Comparison of ENCODE assay signal across 14 mouse cellular contexts in the genomic region with DNA sequence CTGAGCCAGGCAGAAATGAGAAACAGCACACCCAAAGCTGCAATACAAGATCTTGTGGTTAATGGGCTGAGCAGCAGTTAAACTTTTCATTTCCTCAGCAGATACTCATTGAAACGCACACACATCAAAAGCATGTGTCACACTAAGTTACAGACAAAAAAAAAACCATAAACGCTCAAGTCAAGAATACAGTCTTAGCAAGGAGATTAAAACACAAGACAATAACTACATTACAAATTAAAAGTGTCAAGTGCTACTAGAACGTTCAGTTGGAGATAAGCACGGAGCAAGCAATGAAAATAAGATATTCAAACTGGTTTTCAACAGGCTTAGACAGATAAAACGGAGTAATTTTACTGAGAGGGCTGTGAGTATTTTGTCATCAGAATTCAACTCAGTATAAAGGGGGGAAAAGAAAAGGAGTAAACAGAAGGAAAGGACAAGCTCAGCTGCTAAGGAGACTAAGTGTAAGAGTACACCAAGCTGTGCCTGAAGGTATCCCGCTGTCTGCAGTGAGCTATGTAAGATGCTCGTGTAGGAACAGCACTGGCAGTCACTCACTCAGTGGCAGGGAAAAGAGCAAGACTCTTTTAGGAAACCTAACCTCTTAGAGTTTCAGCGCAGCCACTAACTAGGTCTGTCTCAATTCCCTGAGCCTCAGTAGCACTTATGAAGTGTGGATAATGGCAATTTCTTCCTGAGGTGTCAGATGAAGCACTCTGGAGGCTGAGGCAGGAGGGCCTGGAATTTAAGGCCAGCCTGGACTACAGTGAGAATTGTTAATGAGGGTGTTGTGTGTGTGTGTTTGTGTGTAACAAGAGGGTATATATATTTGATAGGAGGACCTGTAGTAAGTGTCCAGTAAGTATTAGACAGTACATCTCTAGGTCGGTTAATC. TPM values are rescaled to one million over a fixed set of nuclear protein-coding genes. Genes with fewer than 3 reads are reported as not detected.
DNase-seq lines count a peak whose midpoint lies in the region; ATAC-seq and TF ChIP-seq lines count a peak whose summit lies in the region.
"Had no signal": no experiment of that assay in that cellular context is flagged by ENCODE, and none has a peak within 500 bp of the region (broad histone marks: within the 10 kb centered on the region; RNA-seq: fewer than 3 reads in every experiment).

No protein-coding gene starts in this region.

- H3K27me3 ChIP-seq in kidney, postnatal 0 days (ENCODE audit: insufficient read depth, low read length), result no peaks in the 10 kb centered on the region
- H3K27me3 ChIP-seq in MEL (ENCODE audit: control insufficient read depth in 1 of 2, insufficient read depth in 2 of 2, low read length in 2 of 2), result no peaks in the 10 kb centered on the region
- no peaks in the 10 kb centered on the region for H3K27me3 ChIP-seq in erythroblast, embryonic 14.5 days (ENCODE audit: control insufficient read depth)
- no peaks in the 10 kb centered on the region for H3K27me3 ChIP-seq in kidney, embryonic 16.5 days (ENCODE audit: insufficient read depth, low read length)
- H3K27me3 ChIP-seq: forebrain, embryonic 13.5 days had no signal

- no peak for ATAC-seq in kidney, postnatal 0 days (replicated peaks; ENCODE audit: low FRiP score, low read depth)
- peak; percentile 66; the same call in 1 of the 2 replicates for ATAC-seq in megakaryocyte, adult 5-6 weeks (ENCODE audit: poor library complexity, severe bottlenecking)
- ATAC-seq in kidney, embryonic 16.5 days (ENCODE audit: low FRiP score, low TSS enrichment), result no peak
- ATAC-seq: forebrain, embryonic 13.5 days; hindbrain, embryonic 16.5 days had no signal

- H3K79me2 ChIP-seq in MEL (ENCODE audit: control insufficient read depth, insufficient read depth, low read length, poor library complexity), result peaks cover 18% of the 10 kb centered on the region

- H3K27ac ChIP-seq in kidney, postnatal 0 days, result no peak overlapping the region
- peak overlapping the region; percentile 98 for H3K27ac ChIP-seq in MEL (ENCODE audit: control insufficient read depth, low read depth, low read length)
- H3K27ac ChIP-seq in kidney, embryonic 16.5 days (ENCODE audit: low read length), result no peak overlapping the region
- H3K27ac ChIP-seq: forebrain, embryonic 13.5 days had no signal

- no peak overlapping the region for H3K4me2 ChIP-seq in kidney, postnatal 0 days (ENCODE audit: low read length)
- H3K4me2 ChIP-seq in kidney, embryonic 16.5 days (replicated peaks; ENCODE audit: low read depth, low read length), result no peak overlapping the region
- H3K4me2 ChIP-seq: forebrain, embryonic 13.5 days had no signal

- 45% methylated on average over 9 of the region's 9 CpGs for WGBS in kidney, postnatal 0 days
- WGBS in kidney, embryonic 16.5 days, result 43% methylated on average over 9 of the region's 9 CpGs

- H3K36me3 ChIP-seq in kidney, postnatal 0 days (ENCODE audit: insufficient read depth, low read length), result no peaks in the 10 kb centered on the region
- H3K36me3 ChIP-seq in MEL (ENCODE audit: control insufficient read depth in 1 of 2, insufficient read depth in 2 of 2, low read length in 2 of 2), result peaks cover 0 to 43% of the 10 kb centered on the region in 2 experiments; a peak in 2 of 4 replicates
- peaks cover 28% of the 10 kb centered on the region for H3K36me3 ChIP-seq in erythroblast, embryonic 14.5 days (ENCODE audit: control insufficient read depth)
- 0 out of 2 replicates have a peak, but pooled peaks cover 5% of the 10 kb centered on the region for H3K36me3 ChIP-seq in kidney, embryonic 16.5 days (ENCODE audit: insufficient read depth, low read length)

- DNase-seq in kidney, postnatal 0 days (ENCODE audit: low spot score), result peak; percentile 53
- DNase-seq in kidney, postnatal 10 days, result no peak
- peak; percentile 93 for DNase-seq in MEL (ENCODE audit: low read depth, low spot score)
- DNase-seq in adrenal gland, adult 2 months, result no peak
- no peak for DNase-seq in kidney, adult 11 months
- DNase-seq: cerebellum, adult 9-11 months; heart, adult 11 months; layer of hippocampus, adult 9-11 months; lung, postnatal 10 days had no signal

- TF ChIP-seq CTCF in kidney, postnatal 0 days (IDR thresholded peaks at IDR 0.05; ENCODE audit: low read depth), result no peak
- no peak for TF ChIP-seq CTCF in MEL (IDR thresholded peaks at IDR 0.05 in 2 of 3, conservative IDR thresholded peaks at IDR 0.05 in 1 of 3; ENCODE audit: control insufficient read depth in 1 of 3, insufficient read depth in 1 of 3, low read depth in 2 of 3, low read length in 3 of 3, poor library complexity in 1 of 3, severe bottlenecking in 1 of 3)

- H3K9me3 ChIP-seq in kidney, postnatal 0 days (replicated peaks; ENCODE audit: low read length), result no peaks in the 10 kb centered on the region
- H3K9me3 ChIP-seq in MEL (replicated peaks; ENCODE audit: insufficient read depth, low read length), result no peaks in the 10 kb centered on the region
- no peaks in the 10 kb centered on the region for H3K9me3 ChIP-seq in erythroblast, embryonic 14.5 days (ENCODE audit: control insufficient read depth, low read length)
- no peaks in the 10 kb centered on the region for H3K9me3 ChIP-seq in kidney, embryonic 16.5 days (ENCODE audit: low read length)
- H3K9me3 ChIP-seq: forebrain, embryonic 13.5 days had no signal

- no peaks in the 10 kb centered on the region for H3K4me1 ChIP-seq in kidney, postnatal 0 days (replicated peaks; ENCODE audit: insufficient read depth, low read length)
- H3K4me1 ChIP-seq in MEL (ENCODE audit: control insufficient read depth in 1 of 2, insufficient read depth in 2 of 2, low read length in 2 of 2), result peaks cover 28 to 32% of the 10 kb centered on the region in 2 experiments
- peaks cover 61% of the 10 kb centered on the region for H3K4me1 ChIP-seq in erythroblast, embryonic 14.5 days (ENCODE audit: control insufficient read depth)
- peaks cover 8% of the 10 kb centered on the region for H3K4me1 ChIP-seq in kidney, embryonic 16.5 days (ENCODE audit: insufficient read depth, low read length)

- H3K9ac ChIP-seq in kidney, postnatal 0 days (ENCODE audit: low read depth, low read length), result no peak overlapping the region
- peak overlapping the region; percentile 85 for H3K9ac ChIP-seq in MEL (ENCODE audit: control insufficient read depth, low read depth, low read length, poor library complexity, severe bottlenecking)
- H3K9ac ChIP-seq in kidney, embryonic 16.5 days (replicated peaks; ENCODE audit: low read length), result no peak overlapping the region
- H3K9ac ChIP-seq: forebrain, embryonic 13.5 days had no signal

- TF ChIP-seq RAD21 in MEL (IDR thresholded peaks at IDR 0.05; ENCODE audit: low read depth, low read length), result no peak

- no peak overlapping the region for H3K4me3 ChIP-seq in kidney, postnatal 0 days (replicated peaks; ENCODE audit: low read depth, low read length)
- peak overlapping the region; percentile 1 to 50; a peak in 3 of 4 replicates for H3K4me3 ChIP-seq in MEL (ENCODE audit: control insufficient read depth in 1 of 2, insufficient read depth in 1 of 2, low read depth in 2 of 2, low read length in 2 of 2)
- H3K4me3 ChIP-seq in erythroblast, embryonic 14.5 days (replicated peaks), result peak overlapping the region; percentile 42
- H3K4me3 ChIP-seq in kidney, embryonic 16.5 days (ENCODE audit: low read length), result no peak overlapping the region
- H3K4me3 ChIP-seq: forebrain, embryonic 13.5 days had no signal

- TF ChIP-seq POLR2A in MEL (IDR thresholded peaks at IDR 0.05; ENCODE audit: control insufficient read depth in 1 of 2, insufficient read depth in 1 of 2, low read depth in 1 of 2, low read length in 2 of 2, poor library complexity in 1 of 2), result peak; percentile 67 to 91; a peak in 2 of 4 replicates

- TF ChIP-seq EP300 in MEL (IDR thresholded peaks at IDR 0.05; ENCODE audit: low read depth in 1 of 2, low read length in 2 of 2), result peak; percentile 95 to 98

RNA-seq across cellular contexts. Expression of a gene that starts 7.7 kb away (rescaled TPM):
- 13.0 and 13.2 TPM in 2 replicates for polyA plus RNA-seq in kidney, postnatal 0 days (2015; fragmentation: Nextera tagmentation; extraction: Ambion mirVana)
- total RNA-seq in MEL (2012; rRNA removed), result 5.1 and 5.5 TPM in 2 replicates
- 10 to 100 TPM in 1 of 2 experiments, not detected in 1; 12.3 TPM for polyA plus RNA-seq in MEL (2012; ENCODE audit: insufficient read depth in 1 of 2, insufficient read length in 2 of 2, low read depth in 1 of 2, low replicate concordance in 2 of 2, missing spikeins in 1 of 2)
- polyA plus RNA-seq in erythroblast, embryonic 14.5 days (2012), result 0.29 and 0.59 TPM in 2 replicates
- 11.9 and 13.5 TPM in 2 replicates for total RNA-seq in megakaryocyte, adult 5-6 weeks (2015)
- 7.2 and 9.2 TPM in 2 replicates for total RNA-seq in megakaryocyte, adult 5-6 weeks (2017)
- 1 to 10 TPM; 6.9 to 9.4 TPM for total RNA-seq in adrenal gland, adult 2 months (2021)
- 4.9 and 6.0 TPM in 2 replicates for polyA plus RNA-seq in adrenal gland, adult 2 months (2012; rRNA removed)
- 14.0 and 15.2 TPM in 2 replicates for polyA plus RNA-seq in kidney, embryonic 16.5 days (2015; fragmentation: Nextera tagmentation; extraction: Ambion mirVana)

RNA-seq across cellular contexts. Expression of a gene that starts 8.4 kb away (rescaled TPM):
- 8.2 and 9.0 TPM in 2 replicates for polyA plus RNA-seq in kidney, postnatal 0 days (2015; fragmentation: Nextera tagmentation; extraction: Ambion mirVana)
- 6.3 and 7.0 TPM in 2 replicates for total RNA-seq in MEL (2012; rRNA removed)
- 1 to 10 TPM in 1 of 2 experiments, not detected in 1; 5.1 TPM for polyA plus RNA-seq in MEL (2012; ENCODE audit: insufficient read depth in 1 of 2, insufficient read length in 2 of 2, low read depth in 1 of 2, low replicate concordance in 2 of 2, missing spikeins in 1 of 2)
- polyA plus RNA-seq in erythroblast, embryonic 14.5 days (2012), result 0.10 and 0.14 TPM in 2 replicates
- 8.9 and 11.7 TPM in 2 replicates for total RNA-seq in megakaryocyte, adult 5-6 weeks (2015)
- total RNA-seq in megakaryocyte, adult 5-6 weeks (2017), result 9.1 and 10.1 TPM in 2 replicates
- 1 to 10 TPM; 5.0 to 5.5 TPM for total RNA-seq in adrenal gland, adult 2 months (2021)
- polyA plus RNA-seq in adrenal gland, adult 2 months (2012; rRNA removed), result 2.3 and 2.4 TPM in 2 replicates
- polyA plus RNA-seq in kidney, embryonic 16.5 days (2015; fragmentation: Nextera tagmentation; extraction: Ambion mirVana), result 10.0 and 10.5 TPM in 2 replicates

RNA-seq across cellular contexts. Expression of a gene that starts 37.0 kb away (rescaled TPM):
- 0.43 and 0.54 TPM in 2 replicates for polyA plus RNA-seq in kidney, postnatal 0 days (2015; fragmentation: Nextera tagmentation; extraction: Ambion mirVana)
- 0.69 and 0.72 TPM in 2 replicates for total RNA-seq in MEL (2012; rRNA removed)
- polyA plus RNA-seq in MEL (2012; ENCODE audit: insufficient read depth in 1 of 2, insufficient read length in 2 of 2, low read depth in 1 of 2, low replicate concordance in 2 of 2, missing spikeins in 1 of 2), result under 1 TPM in 1 of 2 experiments, not detected in 1; 0.65 TPM
- polyA plus RNA-seq in erythroblast, embryonic 14.5 days (2012), result 0.01 TPM in 2 replicates
- not detected in 2 replicates for total RNA-seq in megakaryocyte, adult 5-6 weeks (2015)
- 0.08 and 0.15 TPM in 2 replicates for total RNA-seq in megakaryocyte, adult 5-6 weeks (2017)
- under 1 TPM; 0.29 to 0.76 TPM for total RNA-seq in adrenal gland, adult 2 months (2021)
- 0.07 TPM in 2 replicates for polyA plus RNA-seq in adrenal gland, adult 2 months (2012; rRNA removed)
- 1.4 and 1.9 TPM in 2 replicates for polyA plus RNA-seq in kidney, embryonic 16.5 days (2015; fragmentation: Nextera tagmentation; extraction: Ambion mirVana)

RNA-seq across cellular contexts. Expression of a gene that starts 42.3 kb away (rescaled TPM):
- polyA plus RNA-seq in kidney, postnatal 0 days (2015; fragmentation: Nextera tagmentation; extraction: Ambion mirVana), result 12.4 and 14.6 TPM in 2 replicates
- total RNA-seq in MEL (2012; rRNA removed), result 5.3 and 6.6 TPM in 2 replicates
- polyA plus RNA-seq in MEL (2012; ENCODE audit: insufficient read depth in 1 of 2, insufficient read length in 2 of 2, low read depth in 1 of 2, low replicate concordance in 2 of 2, missing spikeins in 1 of 2), result 1 to 10 TPM in 1 of 2 experiments, not detected in 1; 9.3 TPM
- 0.20 and 0.27 TPM in 2 replicates for polyA plus RNA-seq in erythroblast, embryonic 14.5 days (2012)
- 1.3 and 2.2 TPM in 2 replicates for total RNA-seq in megakaryocyte, adult 5-6 weeks (2015)
- total RNA-seq in megakaryocyte, adult 5-6 weeks (2017), result 4.8 and 6.7 TPM in 2 replicates
- 10 to 100 TPM; 18.7 to 23.8 TPM for total RNA-seq in adrenal gland, adult 2 months (2021)
- polyA plus RNA-seq in adrenal gland, adult 2 months (2012; rRNA removed), result 15.9 and 21.3 TPM in 2 replicates
- polyA plus RNA-seq in kidney, embryonic 16.5 days (2015; fragmentation: Nextera tagmentation; extraction: Ambion mirVana), result 11.0 and 12.5 TPM in 2 replicates

RNA-seq across cellular contexts. Expression of a gene that starts 55.7 kb away (rescaled TPM):
- polyA plus RNA-seq in kidney, postnatal 0 days (2015; fragmentation: Nextera tagmentation; extraction: Ambion mirVana), result 7.2 and 7.5 TPM in 2 replicates
- total RNA-seq in MEL (2012; rRNA removed), result not detected in 2 replicates
- polyA plus RNA-seq in MEL (2012; ENCODE audit: insufficient read depth in 1 of 2, insufficient read length in 2 of 2, low read depth in 1 of 2, low replicate concordance in 2 of 2, missing spikeins in 1 of 2), result not detected
- polyA plus RNA-seq in erythroblast, embryonic 14.5 days (2012), result not detected in 2 replicates
- 0.58 TPM in 1 of 2 replicates, not detected in the other for total RNA-seq in megakaryocyte, adult 5-6 weeks (2015)
- total RNA-seq in megakaryocyte, adult 5-6 weeks (2017), result 0.18 TPM in 1 of 2 replicates, not detected in the other
- under 1 TPM; 0.23 to 0.24 TPM for total RNA-seq in adrenal gland, adult 2 months (2021)
- polyA plus RNA-seq in adrenal gland, adult 2 months (2012; rRNA removed), result not detected in 2 replicates
- 4.0 and 4.3 TPM in 2 replicates for polyA plus RNA-seq in kidney, embryonic 16.5 days (2015; fragmentation: Nextera tagmentation; extraction: Ambion mirVana)

Comparison
In these comparisons a context has a peak if more than half of its experiments do, and no peak if none do; other contexts are left out.
1. DNase-seq: peak in kidney, postnatal 0 days (single experiment) and MEL (single experiment); none in kidney, postnatal 10 days (single experiment), adrenal gland, adult 2 months (single experiment) and kidney, adult 11 months (single experiment).
2. H3K4me3 ChIP-seq: peak in MEL (2 of 2) and erythroblast, embryonic 14.5 days (single experiment); none in kidney, postnatal 0 days (single experiment) and kidney, embryonic 16.5 days (single experiment).